Mouse (Mus musculus): ENCODE data around the gene Cyp2j9. TPM values are rescaled to one million over a fixed set of nuclear protein-coding genes. Genes with fewer than 3 reads are reported as not detected.

The Cyp2j9 gene
- polyA plus RNA-seq, 1 experiment from 2014 or later: 0.68 TPM

GRCm38 (mm10) chr4:96560464-96560863, 30.9 kb downstream of the Cyp2j9 start:
- H3K27me3 ChIP-seq (ENCODE audit: control insufficient read depth, insufficient read depth, low read length): no peaks in the 10 kb centered on the region
- no peaks in the 10 kb centered on the region for H3K36me3 ChIP-seq (ENCODE audit: control insufficient read depth, insufficient read depth, low read length)
- 89% methylated on average over 1 of the region's 1 CpGs for WGBS
- no peak overlapping the region for H3K4me3 ChIP-seq (ENCODE audit: low read depth, low read length)
- ATAC-seq (ENCODE audit: low FRiP score) (no peak), DNase-seq (ENCODE audit: low spot score) (no peak)
- no peaks in the 10 kb centered on the region for H3K4me1 ChIP-seq (replicated peaks; ENCODE audit: control insufficient read depth, insufficient read depth, low read length)
- no peak overlapping the region for H3K27ac ChIP-seq (ENCODE audit: low read depth, low read length)
- H3K9ac ChIP-seq (ENCODE audit: low read depth, low read length): no peak overlapping the region
- no peaks in the 10 kb centered on the region for H3K9me3 ChIP-seq (ENCODE audit: control insufficient read depth, low read length)
- no peak overlapping the region for H3K4me2 ChIP-seq (replicated peaks; ENCODE audit: low read depth, low read length)

GRCm38 (mm10) chr4:96559781-96560180, 31.6 kb downstream of the Cyp2j9 start:
- WGBS: 74% methylated on average over 1 of the region's 1 CpGs
- Histone ChIP-seq H3K4me1 (replicated peaks; ENCODE audit: control insufficient read depth, insufficient read depth, low read length) (no peaks in the 10 kb centered on the region), H3K4me2 (replicated peaks; ENCODE audit: low read depth, low read length) (no peak overlapping the region), H3K4me3 (ENCODE audit: low read depth, low read length) (no peak overlapping the region), H3K9me3 (ENCODE audit: control insufficient read depth, low read length) (no peaks in the 10 kb centered on the region), H3K9ac (ENCODE audit: low read depth, low read length) (no peak overlapping the region), H3K27ac (ENCODE audit: low read depth, low read length) (no peak overlapping the region), H3K36me3 (ENCODE audit: control insufficient read depth, insufficient read depth, low read length) (no peaks in the 10 kb centered on the region), H3K27me3 (ENCODE audit: control insufficient read depth, insufficient read depth, low read length) (no peaks in the 10 kb centered on the region)
- DNase-seq (ENCODE audit: low spot score) (no peak), ATAC-seq (ENCODE audit: low FRiP score) (no peak)

GRCm38 (mm10) chr4:96553133-96553819, 38.1 kb downstream of the Cyp2j9 start, which contains the start of gene Cyp2j6:
TSS of gene Cyp2j6 (minus strand) at chr4:96553661.
- H3K27ac ChIP-seq (ENCODE audit: low read depth, low read length): no peak within 1 kb of the TSS
- peak; percentile 59 for DNase-seq (ENCODE audit: low spot score)
- WGBS: 3% methylated on average over 16 of the region's 16 CpGs
- no peaks in the 10 kb centered on the region for H3K36me3 ChIP-seq (ENCODE audit: control insufficient read depth, insufficient read depth, low read length)
- H3K9me3 ChIP-seq (ENCODE audit: control insufficient read depth, low read length): no peaks in the 10 kb centered on the region
- H3K4me1 ChIP-seq (replicated peaks; ENCODE audit: control insufficient read depth, insufficient read depth, low read length): no peaks in the 10 kb centered on the region
- peak; percentile 89 for ATAC-seq (ENCODE audit: low FRiP score)
- peak within 1 kb of the TSS; percentile 74 for H3K9ac ChIP-seq (ENCODE audit: low read depth, low read length)
- H3K4me2 ChIP-seq (replicated peaks; ENCODE audit: low read depth, low read length): peak within 1 kb of the TSS; percentile 47
- no peaks in the 10 kb centered on the region for H3K27me3 ChIP-seq (ENCODE audit: control insufficient read depth, insufficient read depth, low read length)
- H3K4me3 ChIP-seq (ENCODE audit: low read depth, low read length): peak within 1 kb of the TSS; percentile 45

- Histone ChIP-seq H3K27me3 (ENCODE audit: control insufficient read depth, insufficient read depth, low read length) (no peaks in the 10 kb centered on the region), H3K27ac (ENCODE audit: low read depth, low read length) (no peak overlapping the region), H3K4me1 (replicated peaks; ENCODE audit: control insufficient read depth, insufficient read depth, low read length) (no peaks in the 10 kb centered on the region), H3K9ac (ENCODE audit: low read depth, low read length) (no peak overlapping the region), H3K9me3 (ENCODE audit: control insufficient read depth, low read length) (no peaks in the 10 kb centered on the region), H3K4me3 (ENCODE audit: low read depth, low read length) (no peak overlapping the region), H3K4me2 (replicated peaks; ENCODE audit: low read depth, low read length) (no peak overlapping the region), H3K36me3 (ENCODE audit: control insufficient read depth, insufficient read depth, low read length) (no peaks in the 10 kb centered on the region)
- DNase-seq (ENCODE audit: low spot score) (no peak), ATAC-seq (ENCODE audit: low FRiP score) (no peak)
- WGBS: 95% methylated on average over 3 of the region's 3 CpGs
Measured at GRCm38 (mm10) chr4:96551619-96552018, 39.8 kb downstream of the Cyp2j9 start.

GRCm38 (mm10) chr4:96545976-96546375, 45.4 kb downstream of the Cyp2j9 start:
- Histone ChIP-seq H3K36me3 (ENCODE audit: control insufficient read depth, insufficient read depth, low read length) (no peaks in the 10 kb centered on the region), H3K4me2 (replicated peaks; ENCODE audit: low read depth, low read length) (no peak overlapping the region), H3K4me1 (replicated peaks; ENCODE audit: control insufficient read depth, insufficient read depth, low read length) (no peaks in the 10 kb centered on the region), H3K27me3 (ENCODE audit: control insufficient read depth, insufficient read depth, low read length) (no peaks in the 10 kb centered on the region), H3K27ac (ENCODE audit: low read depth, low read length) (no peak overlapping the region), H3K9me3 (ENCODE audit: control insufficient read depth, low read length) (no peaks in the 10 kb centered on the region), H3K4me3 (ENCODE audit: low read depth, low read length) (no peak overlapping the region), H3K9ac (ENCODE audit: low read depth, low read length) (no peak overlapping the region)
- DNase-seq (ENCODE audit: low spot score) (no peak), ATAC-seq (ENCODE audit: low FRiP score) (no peak)
- WGBS: 79% methylated on average over 1 of the region's 1 CpGs

- H3K9me3 ChIP-seq (ENCODE audit: control insufficient read depth, low read length): no peaks in the 10 kb centered on the region
- H3K27me3 ChIP-seq (ENCODE audit: control insufficient read depth, insufficient read depth, low read length): no peaks in the 10 kb centered on the region
- ATAC-seq (ENCODE audit: low FRiP score): no peak
- H3K27ac ChIP-seq (ENCODE audit: low read depth, low read length): no peak overlapping the region
- H3K9ac ChIP-seq (ENCODE audit: low read depth, low read length): no peak overlapping the region
- no peaks in the 10 kb centered on the region for H3K4me1 ChIP-seq (replicated peaks; ENCODE audit: control insufficient read depth, insufficient read depth, low read length)
- peak; percentile 5 for DNase-seq (ENCODE audit: low spot score)
- H3K4me2 ChIP-seq (replicated peaks; ENCODE audit: low read depth, low read length): no peak overlapping the region
- WGBS: 22% methylated on average over 1 of the region's 1 CpGs
- H3K4me3 ChIP-seq (ENCODE audit: low read depth, low read length): no peak overlapping the region
- H3K36me3 ChIP-seq (ENCODE audit: control insufficient read depth, insufficient read depth, low read length): no peaks in the 10 kb centered on the region
Measured at GRCm38 (mm10) chr4:96525772-96526171, 65.6 kb downstream of the Cyp2j9 start.

- 85% methylated on average over 2 of the region's 2 CpGs for WGBS
- H3K27me3 ChIP-seq (ENCODE audit: control insufficient read depth, insufficient read depth, low read length): no peaks in the 10 kb centered on the region
- H3K9ac ChIP-seq (ENCODE audit: low read depth, low read length): no peak overlapping the region
- H3K36me3 ChIP-seq (ENCODE audit: control insufficient read depth, insufficient read depth, low read length): no peaks in the 10 kb centered on the region
- H3K9me3 ChIP-seq (ENCODE audit: control insufficient read depth, low read length): no peaks in the 10 kb centered on the region
- DNase-seq (ENCODE audit: low spot score) (no peak), ATAC-seq (ENCODE audit: low FRiP score) (no peak)
- no peak overlapping the region for H3K4me2 ChIP-seq (replicated peaks; ENCODE audit: low read depth, low read length)
- H3K4me3 ChIP-seq (ENCODE audit: low read depth, low read length): no peak overlapping the region
- H3K27ac ChIP-seq (ENCODE audit: low read depth, low read length): no peak overlapping the region
- H3K4me1 ChIP-seq (replicated peaks; ENCODE audit: control insufficient read depth, insufficient read depth, low read length): no peaks in the 10 kb centered on the region
Measured at GRCm38 (mm10) chr4:96522256-96522655, 69.1 kb downstream of the Cyp2j9 start.

Other genes starting within 250 kb of the Cyp2j9 start
- not detected in 2 replicates for gene Cyp2j11, start 242.9 kb downstream of the Cyp2j9 start, polyA plus RNA-seq (2014; fragmentation: Nextera tagmentation; extraction: Ambion mirVana)
- not detected in 2 replicates for gene Cyp2j8, start 84.2 kb downstream of the Cyp2j9 start, polyA plus RNA-seq (2014; fragmentation: Nextera tagmentation; extraction: Ambion mirVana)
- gene Cyp2j6, start 37.9 kb downstream of the Cyp2j9 start, polyA plus RNA-seq (2014; fragmentation: Nextera tagmentation; extraction: Ambion mirVana): 4.4 and 5.2 TPM in 2 replicates
- gene Cyp2j5, start 72.6 kb upstream of the Cyp2j9 start, polyA plus RNA-seq (2014; fragmentation: Nextera tagmentation; extraction: Ambion mirVana): not detected in 2 replicates
- 0.07 and 0.17 TPM in 2 replicates for gene Gm12695, start 193.6 kb upstream of the Cyp2j9 start, polyA plus RNA-seq (2014; fragmentation: Nextera tagmentation; extraction: Ambion mirVana)

All from hindbrain, embryonic 11.5 days (tissue).